Mouse (Mus musculus) kidney, postnatal 14 days (tissue): ENCODE measurements around the gene Casp9.

Experiments used
- DNase-seq: peaks from one replicate; pipeline ENCODE4 v3.0.0; 2022; ENCODE audit warnings: mixed read lengths

The Casp9 gene

DNA sequence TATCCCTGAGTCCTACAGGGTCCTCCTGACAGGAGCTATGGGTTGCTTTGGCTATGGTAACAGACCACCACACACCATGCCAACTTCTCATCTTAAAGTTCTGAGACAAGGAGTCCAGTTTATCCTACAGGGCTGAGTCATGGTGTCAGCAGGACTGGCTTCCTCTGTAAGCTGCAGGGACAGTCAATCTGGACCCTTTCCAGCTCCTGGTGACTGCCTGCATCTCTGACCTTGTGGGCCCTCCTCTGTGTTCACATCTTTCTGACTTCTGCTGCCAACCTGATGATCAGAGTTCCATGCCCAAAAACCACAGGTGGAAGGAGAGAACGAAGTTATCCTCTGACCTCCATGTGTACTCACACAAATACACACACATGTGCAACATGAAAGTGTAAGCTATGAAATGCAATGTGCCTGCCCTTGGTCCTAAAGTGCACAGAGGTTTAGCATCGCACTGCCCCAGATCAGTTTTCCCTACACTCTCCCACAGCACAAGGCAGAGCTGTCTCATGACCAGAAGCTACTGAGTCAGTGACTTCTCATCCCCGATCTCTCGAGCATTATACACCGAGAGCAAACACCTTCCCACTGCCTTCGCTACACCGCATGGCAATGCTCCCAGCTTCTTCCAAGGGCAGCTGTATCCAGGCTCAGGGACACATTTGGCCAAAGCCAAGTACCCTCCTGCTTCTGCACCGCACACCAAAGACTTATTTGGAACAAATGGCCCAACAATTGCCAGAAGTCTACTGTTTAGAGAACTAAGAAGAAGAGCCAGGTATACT, 12.0 kb upstream of the Casp9 start:
- no peak for DNase-seq

DNA sequence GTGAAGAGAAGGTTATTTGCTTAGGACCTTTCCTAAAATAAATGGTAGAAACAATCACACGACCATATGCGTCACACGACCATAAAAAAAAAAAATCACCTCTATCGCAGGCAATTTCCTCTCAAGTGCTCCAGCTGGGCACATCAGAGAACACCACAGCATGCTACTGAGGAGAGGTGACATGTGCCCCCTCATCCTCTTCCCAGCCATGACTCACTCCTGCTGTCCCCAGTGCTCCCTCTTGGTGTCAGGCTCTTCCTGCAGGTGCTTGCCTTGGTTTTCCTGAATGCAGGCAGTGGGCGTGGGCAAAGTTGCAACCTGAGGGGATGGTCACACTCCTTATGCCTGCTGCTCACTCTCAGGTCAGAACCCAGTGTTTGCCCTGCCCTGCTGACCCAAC, 8.6 kb upstream of the Casp9 start:
- no peak for DNase-seq

DNA sequence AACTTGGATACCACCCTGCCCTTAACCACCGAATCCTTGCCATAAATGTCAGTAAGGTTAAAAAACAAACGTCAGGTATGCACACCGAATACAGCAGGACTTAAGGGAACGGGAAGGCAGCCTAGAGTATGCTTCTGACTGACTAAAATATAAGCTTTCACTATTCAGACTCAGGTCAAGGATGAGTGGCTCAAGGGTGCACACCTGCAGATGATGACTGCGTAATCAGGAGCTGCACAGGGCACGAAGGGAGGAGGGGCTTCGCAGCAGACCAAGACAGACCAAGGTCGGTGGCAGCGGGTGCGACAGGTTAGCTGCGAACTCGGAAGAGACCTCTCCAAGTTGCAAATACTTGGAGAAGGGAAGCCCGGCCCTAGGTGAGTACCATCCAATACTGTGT, 7.3 kb upstream of the Casp9 start:
- no peak for DNase-seq

GRCm38 (mm10) chr4:141787046-141787445, 6.4 kb upstream of the Casp9 start:
- DNase-seq, result peak; percentile 72

- DNase-seq, result no peak
Measured at GRCm38 (mm10) chr4:141787462-141787861, 6.0 kb upstream of the Casp9 start.

GRCm38 (mm10) chr4:141789564-141790218, 3.7 kb upstream of the Casp9 start:
- no peak for DNase-seq

- DNase-seq, result peak; percentile 98
Measured at GRCm38 (mm10) chr4:141790524-141790990, 2.9 kb upstream of the Casp9 start, which contains the start of gene Dnajc16. Dnajc16 (minus strand) TSS chr4:141790931.

- DNase-seq, result no peak
Measured at GRCm38 (mm10) chr4:141791486-141791885, 1.9 kb upstream of the Casp9 start.

- DNase-seq, result no peak
Measured at GRCm38 (mm10) chr4:141791951-141792350, 1.5 kb upstream of the Casp9 start.

DNA sequence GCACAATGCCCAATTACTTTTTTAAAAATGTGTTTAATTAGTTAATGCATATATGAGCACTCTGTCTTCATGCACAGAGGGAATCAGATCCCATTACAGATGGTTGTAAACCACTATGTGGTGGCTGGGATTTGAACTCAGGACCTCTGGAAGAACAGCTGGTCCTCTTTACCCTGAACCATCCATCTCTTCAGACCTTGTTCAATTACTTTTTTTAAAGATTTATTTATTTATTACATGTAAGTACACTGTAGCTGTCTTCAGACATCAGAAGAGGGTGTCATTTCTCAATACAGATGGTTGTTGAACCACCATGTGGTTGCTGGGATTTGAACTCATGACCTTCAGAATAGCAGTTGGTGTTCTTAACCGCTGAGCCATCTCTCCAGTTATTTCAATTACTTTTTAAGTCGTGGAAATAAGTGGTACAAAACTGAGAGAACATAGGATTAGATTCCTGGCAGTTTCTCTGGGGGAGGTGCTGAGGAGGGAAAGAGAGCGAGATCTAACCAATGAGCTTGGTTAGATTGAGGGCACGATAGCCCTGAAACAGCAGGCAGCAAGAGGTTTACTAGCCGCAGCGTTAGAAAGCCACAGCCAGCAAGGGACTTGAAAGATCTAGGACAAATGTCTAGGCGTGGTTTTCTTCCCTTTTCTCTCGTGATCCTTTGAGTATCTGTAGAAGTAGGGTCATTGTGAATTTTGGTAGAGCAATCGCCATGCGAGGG, 694 bp upstream of the Casp9 start:
- no peak for DNase-seq

DNA sequence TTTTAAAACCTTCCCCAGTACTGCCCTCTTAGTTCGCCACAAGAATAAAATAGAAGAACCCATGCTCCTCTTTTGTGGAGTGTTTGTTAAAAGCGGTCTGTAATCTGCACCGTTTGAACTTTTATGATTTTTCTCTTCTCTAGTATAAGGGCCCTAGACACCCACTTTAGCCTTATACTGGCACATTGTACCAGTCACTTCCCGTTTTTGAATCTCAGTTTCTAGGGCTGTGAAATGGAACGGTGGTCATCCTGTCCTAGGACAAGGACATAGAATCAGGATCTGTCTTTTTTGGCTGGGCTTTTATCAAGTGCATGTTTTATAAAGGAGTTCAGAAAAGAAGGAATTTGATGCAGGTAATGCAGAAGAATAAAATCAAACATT, 732 bp downstream of the Casp9 start:
- DNase-seq, result no peak

DNA sequence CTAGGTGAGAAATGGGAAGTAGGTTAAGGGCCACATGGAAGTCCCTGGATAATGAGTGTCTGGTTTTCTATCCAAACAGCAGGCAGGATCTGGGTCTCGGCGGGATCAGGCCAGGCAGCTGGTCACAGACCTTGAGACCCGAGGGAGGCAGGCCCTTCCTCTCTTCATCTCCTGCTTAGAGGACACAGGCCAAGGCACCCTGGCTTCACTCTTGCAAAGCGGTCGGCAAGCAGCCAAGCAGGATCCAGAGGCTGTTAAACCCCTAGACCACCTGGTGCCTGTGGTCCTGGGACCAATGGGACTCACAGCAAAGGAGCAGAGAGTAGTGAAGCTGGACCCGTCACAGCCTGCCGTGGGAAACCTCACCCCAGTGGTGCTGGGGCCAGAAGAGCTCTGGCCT, 2.9 kb downstream of the Casp9 start:
- DNase-seq, result no peak

DNA sequence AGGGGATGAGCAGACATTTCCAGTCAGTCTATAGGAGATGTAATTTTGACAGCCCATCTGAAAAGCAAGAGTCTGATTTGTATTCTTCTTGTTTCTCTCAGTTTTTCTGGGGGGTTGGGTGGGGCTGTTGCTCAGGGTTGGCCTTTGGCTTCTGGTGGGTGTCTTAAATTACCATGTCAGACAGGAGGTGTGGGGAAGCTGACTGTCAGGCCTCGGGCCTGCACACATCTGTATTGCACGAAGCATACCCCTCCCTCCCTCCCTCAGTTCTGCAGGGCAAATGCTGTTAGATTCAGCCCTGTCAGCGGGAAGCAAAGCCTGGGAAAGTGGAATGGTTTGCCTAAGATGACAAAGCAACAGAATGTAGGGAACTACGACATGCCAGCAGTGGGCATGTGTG, 3.5 kb downstream of the Casp9 start:
- DNase-seq, result no peak

DNA sequence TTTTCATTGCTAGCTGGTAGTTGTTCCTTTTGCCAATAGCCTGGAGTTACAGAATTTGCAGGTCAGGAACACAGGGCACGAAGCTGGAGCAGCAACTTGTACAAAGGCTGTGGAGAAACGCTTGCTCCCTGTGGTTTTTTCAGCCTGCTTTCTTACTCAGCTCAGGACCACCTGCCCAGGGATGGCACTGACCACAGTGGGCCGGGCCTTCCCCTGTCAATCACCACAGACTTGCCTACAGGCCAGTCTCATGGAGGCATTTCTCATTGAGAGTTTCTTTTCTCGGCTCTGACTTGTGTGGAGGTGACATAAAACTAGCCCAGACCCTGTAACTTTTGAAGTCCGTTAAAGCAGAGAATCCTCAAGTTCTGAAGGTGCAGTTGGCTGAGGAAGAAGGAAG, 4.1 kb downstream of the Casp9 start:
- no peak for DNase-seq

DNA sequence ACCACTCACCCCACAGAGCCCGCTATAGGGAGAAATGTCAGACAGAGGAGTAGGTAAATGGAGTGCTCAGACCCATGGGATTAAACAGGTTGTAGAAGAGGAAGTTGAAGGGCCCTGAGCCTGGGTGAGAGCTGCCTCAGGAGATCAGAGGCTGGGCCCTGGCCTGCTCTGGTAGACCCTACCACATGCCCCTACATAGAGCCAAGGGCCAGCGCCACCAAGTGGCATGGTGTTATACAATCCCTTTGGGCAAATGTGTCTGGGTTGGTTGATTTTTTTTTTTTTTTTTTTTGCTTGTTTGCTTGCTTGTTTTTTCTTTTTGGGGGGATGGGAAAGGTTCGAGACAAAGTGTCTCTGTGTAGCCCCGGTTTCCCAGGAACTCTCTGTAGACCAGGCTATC, 10.7 kb downstream of the Casp9 start:
- DNase-seq, result no peak

DNA sequence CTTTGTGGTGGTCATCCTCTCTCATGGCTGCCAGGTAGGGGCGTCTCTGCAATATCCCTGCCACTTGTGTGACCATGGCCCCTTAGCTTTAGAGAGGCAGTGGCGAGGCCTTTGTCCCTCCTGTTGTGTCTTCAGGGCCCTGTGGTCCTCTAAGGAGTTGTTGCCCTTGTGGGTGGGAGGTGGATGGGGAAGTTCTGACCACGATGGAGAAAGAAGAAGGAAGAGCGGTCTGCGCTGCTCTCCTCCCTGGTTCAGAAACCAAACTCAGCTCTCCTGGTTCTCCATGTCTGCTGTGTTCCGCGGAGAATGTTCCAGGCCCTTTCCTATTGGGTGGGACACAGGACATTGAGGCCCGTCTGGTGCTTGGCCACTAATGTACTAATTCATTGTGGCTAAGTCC, 12.5 kb downstream of the Casp9 start:
- DNase-seq, result no peak

DNA sequence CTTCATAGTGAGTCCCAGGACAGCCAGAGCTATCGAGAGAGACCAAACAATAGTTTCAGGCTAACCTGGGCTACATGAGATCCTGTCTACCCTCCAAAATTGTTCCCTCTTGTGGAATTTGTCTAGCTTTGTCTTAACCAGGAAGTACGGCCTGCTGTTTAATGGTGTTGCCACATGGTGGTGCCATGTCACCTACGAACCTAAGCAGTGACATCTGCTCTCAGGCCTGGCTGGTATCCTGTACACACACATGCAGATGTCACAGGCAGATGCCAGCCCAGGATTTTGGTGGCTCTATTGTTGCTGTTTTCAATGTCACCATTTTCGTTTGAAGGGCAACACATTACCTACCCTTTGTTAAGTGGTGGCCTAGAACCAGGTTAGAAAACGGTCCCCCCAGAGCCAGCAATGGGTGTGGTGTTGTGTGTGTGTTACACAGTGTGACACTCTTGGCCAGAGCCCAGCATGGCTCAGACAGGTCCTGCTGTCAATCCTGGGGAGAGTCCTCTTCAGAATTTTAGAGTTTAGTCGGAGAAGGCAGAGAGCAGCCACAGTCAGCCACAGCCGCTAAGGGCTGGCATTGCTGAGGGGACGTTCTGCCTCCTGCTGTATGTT, 16.5 kb downstream of the Casp9 start:
- no peak for DNase-seq

DNA sequence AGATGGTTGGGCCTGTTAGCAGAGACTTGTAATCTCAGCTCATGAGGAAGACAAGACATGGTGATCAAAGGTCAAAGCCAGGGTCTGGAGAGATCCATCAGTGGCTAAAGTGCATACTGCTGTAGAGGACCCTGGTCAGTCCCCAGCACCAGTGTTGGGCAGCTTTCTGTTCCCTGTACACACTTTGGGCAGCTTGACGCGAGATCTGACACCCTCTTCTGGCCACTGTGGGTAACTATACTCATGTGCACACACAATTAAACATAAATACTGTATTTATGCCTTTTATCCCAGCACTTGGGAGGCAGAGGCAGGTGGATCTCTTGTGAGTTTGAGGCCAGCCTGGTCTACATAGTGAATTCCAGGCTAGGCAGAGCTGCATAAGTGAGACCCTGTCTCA, 17.6 kb downstream of the Casp9 start:
- no peak for DNase-seq

- no peak for DNase-seq
Measured at GRCm38 (mm10) chr4:141811375-141811774, 18.0 kb downstream of the Casp9 start.

- no peak for DNase-seq
Measured at GRCm38 (mm10) chr4:141816267-141816666, 22.9 kb downstream of the Casp9 start.

DNA sequence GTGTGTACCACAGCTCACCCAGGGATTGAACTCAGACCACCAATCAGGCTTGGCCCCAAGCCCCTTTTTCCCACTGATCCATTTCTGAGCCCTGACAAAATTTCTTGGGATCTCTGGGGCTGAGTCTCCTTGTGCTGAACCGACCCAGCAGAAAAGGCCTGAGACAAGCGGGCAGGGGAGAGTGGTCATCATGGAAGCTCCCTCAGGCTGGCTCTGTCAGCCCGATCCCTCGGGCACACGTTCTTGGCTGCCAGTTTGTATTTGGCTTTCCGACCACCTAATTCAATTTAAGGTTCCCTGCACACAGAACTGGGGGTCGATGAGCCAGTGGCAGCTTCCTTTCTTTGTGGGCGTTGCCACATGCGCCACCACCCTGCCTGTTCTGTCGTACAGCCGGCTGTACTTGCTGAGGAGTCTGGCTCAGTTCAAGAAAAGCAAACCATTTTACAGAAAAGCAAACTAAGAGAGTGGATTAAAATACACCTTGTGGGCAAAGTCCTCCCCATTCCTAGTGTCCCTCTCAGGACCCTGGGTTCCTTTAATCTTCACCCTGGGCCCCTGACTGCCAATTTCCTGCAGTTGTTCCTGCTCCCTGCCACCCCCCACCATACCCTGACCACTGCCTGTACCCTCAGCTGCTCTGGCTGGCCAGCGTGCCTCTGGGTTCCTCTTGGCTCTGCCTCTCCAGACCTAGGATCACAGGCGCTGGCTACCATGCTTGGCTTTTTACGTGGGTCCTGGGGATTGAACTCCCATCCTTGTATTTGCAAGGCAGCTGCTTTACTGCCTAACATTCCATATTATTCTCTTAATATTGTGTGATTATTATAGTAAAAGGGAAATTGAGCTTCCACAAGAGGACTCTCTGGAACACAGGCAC, 23.6 kb downstream of the Casp9 start:
- DNase-seq, result no peak

GRCm38 (mm10) chr4:141817706-141818105, 24.3 kb downstream of the Casp9 start:
- DNase-seq, result no peak
